ENCODE assay signal across 10 mouse cellular contexts in the genomic region with DNA sequence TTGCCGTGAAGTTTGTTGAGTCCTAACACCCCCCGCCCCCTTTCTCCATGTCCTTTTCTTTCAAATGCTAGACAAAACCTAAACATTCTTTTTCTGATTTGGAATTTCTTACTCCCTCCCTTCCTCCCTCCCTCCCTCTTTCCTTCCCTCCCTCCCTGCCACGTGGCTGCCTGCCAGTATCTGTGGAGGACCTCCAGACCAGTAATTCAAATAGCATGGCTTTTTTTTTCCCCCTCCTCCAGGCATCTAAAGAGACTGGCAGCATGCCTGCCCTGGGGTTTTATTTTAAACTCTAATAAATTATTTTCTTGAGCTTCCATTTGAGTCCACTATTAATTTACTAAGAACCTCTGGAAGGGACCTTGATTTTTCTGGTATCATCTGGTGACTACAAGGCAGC. TPM values are rescaled to one million over a fixed set of nuclear protein-coding genes. Genes with fewer than 3 reads are reported as not detected.
DNase-seq lines count a peak whose midpoint lies in the region; ATAC-seq lines count a peak whose summit lies in the region.
"Had no signal": no experiment of that assay in that cellular context is flagged by ENCODE, and none has a peak within 500 bp of the region (broad histone marks: within the 10 kb centered on the region; RNA-seq: fewer than 3 reads in every experiment).

No protein-coding gene starts in this region.

- 49% methylated on average over 3 of the region's 3 CpGs for WGBS in hindbrain, embryonic 14.5 days
- 37% methylated on average over 3 of the region's 3 CpGs for WGBS in hindbrain, embryonic 16.5 days
- WGBS in intestine, embryonic 16.5 days: 35% methylated on average over 3 of the region's 3 CpGs
- 28% methylated on average over 3 of the region's 3 CpGs for WGBS in lung, embryonic 15.5 days

- no peak overlapping the region for H3K9ac ChIP-seq in hindbrain, embryonic 14.5 days
- no peak overlapping the region for H3K9ac ChIP-seq in hindbrain, embryonic 16.5 days (ENCODE audit: low read depth, low read length)
- no peak overlapping the region for H3K9ac ChIP-seq in intestine, embryonic 16.5 days (ENCODE audit: low read depth, low read length)
- no peak overlapping the region for H3K9ac ChIP-seq in lung, embryonic 15.5 days
- H3K9ac ChIP-seq: liver, embryonic 12.5 days had no signal

- H3K27ac ChIP-seq in hindbrain, embryonic 14.5 days: no peak overlapping the region
- no peak overlapping the region for H3K27ac ChIP-seq in hindbrain, embryonic 16.5 days (ENCODE audit: low read depth, low read length)
- H3K27ac ChIP-seq in intestine, embryonic 16.5 days (ENCODE audit: low read length): no peak overlapping the region
- peak overlapping the region; percentile 48; the same call in 1 of the 2 replicates for H3K27ac ChIP-seq in lung, embryonic 15.5 days
- H3K27ac ChIP-seq: liver, embryonic 12.5 days had no signal

- H3K4me2 ChIP-seq in hindbrain, embryonic 14.5 days (replicated peaks): no peak overlapping the region
- no peak overlapping the region for H3K4me2 ChIP-seq in hindbrain, embryonic 16.5 days (ENCODE audit: low read length)
- H3K4me2 ChIP-seq in intestine, embryonic 16.5 days (ENCODE audit: low read depth, low read length): no peak overlapping the region
- no peak overlapping the region for H3K4me2 ChIP-seq in lung, embryonic 15.5 days
- H3K4me2 ChIP-seq: liver, embryonic 12.5 days had no signal

- ATAC-seq in hindbrain, embryonic 14.5 days (ENCODE audit: low FRiP score): no peak
- ATAC-seq in hindbrain, embryonic 16.5 days: no peak
- peak; percentile 65 for ATAC-seq in intestine, embryonic 16.5 days
- peak; percentile 85 for ATAC-seq in lung, embryonic 15.5 days (ENCODE audit: borderline replicate concordance, extremely low read depth, low FRiP score, low TSS enrichment)
- ATAC-seq: liver, embryonic 12.5 days had no signal

- H3K4me3 ChIP-seq in hindbrain, embryonic 14.5 days (replicated peaks; ENCODE audit: low read length): no peak overlapping the region
- no peak overlapping the region for H3K4me3 ChIP-seq in hindbrain, embryonic 16.5 days (ENCODE audit: low read length)
- no peak overlapping the region for H3K4me3 ChIP-seq in intestine, embryonic 16.5 days (ENCODE audit: low read length)
- no peak overlapping the region for H3K4me3 ChIP-seq in lung, embryonic 15.5 days
- H3K4me3 ChIP-seq: liver, embryonic 12.5 days had no signal

- DNase-seq in adrenal gland, adult 2 months: peak; percentile 35
- no peak for DNase-seq in adrenal gland, adult (ENCODE audit: inconsistent age in 2 of 2, low spot score in 1 of 2)
- peak; percentile 31 for DNase-seq in hindbrain, embryonic 14.5 days (ENCODE audit: low spot score)
- no peak for DNase-seq in cerebellum, adult 9-11 months
- DNase-seq in right cerebral cortex, adult 2 months (ENCODE audit: low spot score in 2 of 2): no peak
- DNase-seq: cerebellum, adult 8-10 months had no signal

- H3K9me3 ChIP-seq in hindbrain, embryonic 14.5 days (ENCODE audit: control insufficient read depth, low read length): no peaks in the 10 kb centered on the region
- no peaks in the 10 kb centered on the region for H3K9me3 ChIP-seq in hindbrain, embryonic 16.5 days (ENCODE audit: control insufficient read depth, low read length)
- no peaks in the 10 kb centered on the region for H3K9me3 ChIP-seq in intestine, embryonic 16.5 days (ENCODE audit: control insufficient read depth, low read length)
- no peaks in the 10 kb centered on the region for H3K9me3 ChIP-seq in lung, embryonic 15.5 days
- H3K9me3 ChIP-seq: liver, embryonic 12.5 days had no signal

- no peaks in the 10 kb centered on the region for H3K4me1 ChIP-seq in hindbrain, embryonic 14.5 days (replicated peaks; ENCODE audit: control insufficient read depth, insufficient read depth, low read length)
- H3K4me1 ChIP-seq in hindbrain, embryonic 16.5 days (ENCODE audit: control insufficient read depth, insufficient read depth, low read depth, low read length): peaks cover 2% of the 10 kb centered on the region; the same call in 1 of the 2 replicates
- H3K4me1 ChIP-seq in intestine, embryonic 16.5 days (ENCODE audit: control insufficient read depth, insufficient read depth, low read length): 0 out of 2 replicates have a peak, but pooled peaks cover 5% of the 10 kb centered on the region
- peaks cover 20% of the 10 kb centered on the region for H3K4me1 ChIP-seq in lung, embryonic 15.5 days
- H3K4me1 ChIP-seq: liver, embryonic 12.5 days had no signal

- no peaks in the 10 kb centered on the region for H3K27me3 ChIP-seq in hindbrain, embryonic 14.5 days (ENCODE audit: control insufficient read depth, insufficient read depth, low read length)
- no peaks in the 10 kb centered on the region for H3K27me3 ChIP-seq in hindbrain, embryonic 16.5 days (replicated peaks; ENCODE audit: control insufficient read depth, insufficient read depth, low read length)
- H3K27me3 ChIP-seq in intestine, embryonic 16.5 days (replicated peaks; ENCODE audit: control insufficient read depth, insufficient read depth, low read length): no peaks in the 10 kb centered on the region
- no peaks in the 10 kb centered on the region for H3K27me3 ChIP-seq in lung, embryonic 15.5 days
- H3K27me3 ChIP-seq: liver, embryonic 12.5 days had no signal

- no peaks in the 10 kb centered on the region for H3K36me3 ChIP-seq in hindbrain, embryonic 14.5 days (replicated peaks; ENCODE audit: control insufficient read depth, insufficient read depth)
- H3K36me3 ChIP-seq in hindbrain, embryonic 16.5 days (ENCODE audit: control insufficient read depth, insufficient read depth, low read length): no peaks in the 10 kb centered on the region
- H3K36me3 ChIP-seq in intestine, embryonic 16.5 days (ENCODE audit: control insufficient read depth, insufficient read depth, low read length): no peaks in the 10 kb centered on the region
- no peaks in the 10 kb centered on the region for H3K36me3 ChIP-seq in lung, embryonic 15.5 days
- H3K36me3 ChIP-seq: liver, embryonic 12.5 days had no signal

RNA-seq across cellular contexts. Expression of a gene that starts 20.6 kb away (rescaled TPM):
- 1 to 10 TPM in 1 of 2 experiments, under 1 TPM in 1; 0.86 to 1.5 TPM for total RNA-seq in adrenal gland, adult 2 months (2021)
- polyA plus RNA-seq in adrenal gland, adult 2 months (2012; rRNA removed): 0.27 and 0.36 TPM in 2 replicates
- polyA plus RNA-seq in hindbrain, embryonic 14.5 days (2014; fragmentation: Nextera tagmentation; extraction: Ambion mirVana): 0.18 and 0.76 TPM in 2 replicates
- polyA plus RNA-seq in hindbrain, embryonic 16.5 days (2015; fragmentation: Nextera tagmentation; extraction: Ambion mirVana): 0.14 and 0.24 TPM in 2 replicates
- polyA plus RNA-seq in intestine, embryonic 16.5 days (2015; fragmentation: Nextera tagmentation; extraction: Ambion mirVana): 43.9 and 44.7 TPM in 2 replicates
- 0.41 and 0.52 TPM in 2 replicates for polyA plus RNA-seq in lung, embryonic 15.5 days (2015; fragmentation: Nextera tagmentation; extraction: Ambion mirVana)

Comparison
In these comparisons a context has a peak if more than half of its experiments do, and no peak if none do; other contexts are left out.
1. DNase-seq: peak in adrenal gland, adult 2 months (single experiment) and hindbrain, embryonic 14.5 days (single experiment); none in adrenal gland, adult (0 of 2), cerebellum, adult 9-11 months (single experiment) and right cerebral cortex, adult 2 months (0 of 2).
2. ATAC-seq: peak in intestine, embryonic 16.5 days (single experiment) and lung, embryonic 15.5 days (single experiment); none in hindbrain, embryonic 14.5 days (single experiment) and hindbrain, embryonic 16.5 days (single experiment).
3. RNA of a gene that starts 20.6 kb away (polyA plus RNA-seq): 43.9 to 44.7 TPM in intestine, embryonic 16.5 days; 0.18 to 0.76 TPM in hindbrain, embryonic 14.5 days, 0.41 to 0.52 TPM in lung, embryonic 15.5 days, 0.27 to 0.36 TPM in adrenal gland, adult 2 months and 0.14 to 0.24 TPM in hindbrain, embryonic 16.5 days; every median in the first group is over 10 times any median in the second.